Mouse (Mus musculus): ENCODE results near the gene Zfp385a. TPM values are rescaled to one million over a fixed set of nuclear protein-coding genes. Genes with fewer than 3 reads are reported as not detected.

Zfp385a gene
- polyA plus RNA-seq, 1 experiment, result 21.2 TPM

DNA sequence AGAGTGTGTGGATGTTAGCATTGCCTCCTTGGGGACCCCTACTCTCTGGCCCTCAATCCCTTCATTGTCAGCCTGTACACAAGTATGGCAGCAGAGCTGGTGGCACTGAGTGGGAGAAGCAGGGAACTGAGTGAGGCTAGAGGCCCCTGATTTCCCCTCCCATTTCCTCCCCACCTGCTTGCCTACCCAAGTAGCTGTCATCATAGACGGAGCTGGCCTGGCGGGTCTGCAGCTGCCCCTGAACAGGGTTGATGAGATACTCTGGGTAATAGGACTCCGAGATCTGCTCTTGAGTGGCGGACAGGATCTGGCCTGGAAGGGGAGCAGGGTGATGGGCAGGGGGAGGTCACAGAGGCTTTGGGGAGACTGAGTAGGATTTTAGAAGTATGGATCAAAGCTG lies 16.2 kb upstream of the Zfp385a start:
- TF ChIP-seq CTCF (IDR thresholded peaks at IDR 0.05; ENCODE audit: control insufficient read depth, insufficient read depth, insufficient read length), result no peak
- no peak for TF ChIP-seq USF1 (IDR thresholded peaks at IDR 0.05; ENCODE audit: low read depth)
- TF ChIP-seq MAX (IDR thresholded peaks at IDR 0.05), result no peak
- TF ChIP-seq MYOD1 (IDR thresholded peaks at IDR 0.05; ENCODE audit: control insufficient read depth, insufficient read length, low read depth), result no peak
- no peak for TF ChIP-seq MYOG (IDR thresholded peaks at IDR 0.05; ENCODE audit: control insufficient read depth, extremely low read depth, insufficient read length)
- no peak for TF ChIP-seq CEBPB (IDR thresholded peaks at IDR 0.05; ENCODE audit: low read depth)
- TF ChIP-seq FOSL1 (IDR thresholded peaks at IDR 0.05; ENCODE audit: insufficient read depth, low read length, poor library complexity, severe bottlenecking), result no peak
- no peak overlapping the region for H3K4me3 ChIP-seq (ENCODE audit: insufficient read depth, poor library complexity, severe bottlenecking)

GRCm38 (mm10) chr15:103355420-103355819 lies 15.5 kb upstream of the Zfp385a start:
- H3K36me3 ChIP-seq (ENCODE audit: control insufficient read depth, insufficient read depth), result peaks cover 87% of the 10 kb centered on the region
- TF ChIP-seq MYOG (IDR thresholded peaks at IDR 0.05; ENCODE audit: control insufficient read depth, extremely low read depth, insufficient read length) (no peak), MYOD1 (IDR thresholded peaks at IDR 0.05; ENCODE audit: control insufficient read depth, insufficient read length, low read depth) (no peak), MAX (IDR thresholded peaks at IDR 0.05) (no peak), USF1 (IDR thresholded peaks at IDR 0.05; ENCODE audit: low read depth) (no peak), CTCF (IDR thresholded peaks at IDR 0.05; ENCODE audit: control insufficient read depth, insufficient read depth, insufficient read length) (no peak), FOSL1 (IDR thresholded peaks at IDR 0.05; ENCODE audit: insufficient read depth, low read length, poor library complexity, severe bottlenecking) (no peak), CEBPB (IDR thresholded peaks at IDR 0.05; ENCODE audit: low read depth) (no peak)
- no peak overlapping the region for H3ac ChIP-seq (ENCODE audit: control insufficient read depth, insufficient read length, low read depth)
- H3K79me3 ChIP-seq (ENCODE audit: low read depth), result peaks cover 33% of the 10 kb centered on the region
- H3K4me3 ChIP-seq (ENCODE audit: insufficient read depth, poor library complexity, severe bottlenecking), result no peak overlapping the region
- peaks cover 64% of the 10 kb centered on the region for H3K79me2 ChIP-seq (ENCODE audit: control insufficient read depth, insufficient read depth)
- no peaks in the 10 kb centered on the region for H3K27me3 ChIP-seq (ENCODE audit: control insufficient read depth, insufficient read depth, insufficient read length)

More for the DNA sequence above, 16.2 kb upstream of the Zfp385a start:
- Histone ChIP-seq H3K79me2 (ENCODE audit: control insufficient read depth, insufficient read depth) (peaks cover 68% of the 10 kb centered on the region), H3K36me3 (ENCODE audit: control insufficient read depth, insufficient read depth) (peaks cover 87% of the 10 kb centered on the region), H3K27me3 (ENCODE audit: control insufficient read depth, insufficient read depth, insufficient read length) (no peaks in the 10 kb centered on the region), H3ac (ENCODE audit: control insufficient read depth, insufficient read length, low read depth) (no peak overlapping the region), H3K79me3 (ENCODE audit: low read depth) (peaks cover 40% of the 10 kb centered on the region)

DNA sequence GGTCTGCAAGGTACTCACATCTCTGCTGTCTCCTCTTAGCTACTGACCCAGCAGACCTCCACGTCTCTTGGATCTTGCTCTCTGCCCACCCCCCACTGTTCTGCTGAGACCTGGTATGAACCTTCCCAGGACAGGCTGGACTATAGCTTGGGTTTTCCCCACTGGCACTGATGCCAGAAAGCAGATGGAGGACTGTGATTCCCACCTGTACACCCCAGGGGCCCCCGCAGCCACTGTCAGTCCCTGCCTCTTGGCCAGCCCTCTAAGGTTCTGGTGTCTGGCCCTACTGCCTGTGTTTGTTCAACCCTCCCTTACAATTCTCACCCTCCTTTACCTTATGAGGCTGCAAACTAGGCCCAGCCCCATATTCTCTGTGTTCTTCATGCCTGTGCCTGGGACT lies 14.8 kb upstream of the Zfp385a start:
- H3K79me2 ChIP-seq (ENCODE audit: control insufficient read depth, insufficient read depth), result peaks cover 57% of the 10 kb centered on the region
- H3K79me3 ChIP-seq (ENCODE audit: low read depth), result peaks cover 26% of the 10 kb centered on the region
- H3ac ChIP-seq (ENCODE audit: control insufficient read depth, insufficient read length, low read depth), result no peak overlapping the region
- peaks cover 88% of the 10 kb centered on the region for H3K36me3 ChIP-seq (ENCODE audit: control insufficient read depth, insufficient read depth)
- H3K27me3 ChIP-seq (ENCODE audit: control insufficient read depth, insufficient read depth, insufficient read length), result no peaks in the 10 kb centered on the region
- H3K4me3 ChIP-seq (ENCODE audit: insufficient read depth, poor library complexity, severe bottlenecking), result no peak overlapping the region
- TF ChIP-seq MYOG (IDR thresholded peaks at IDR 0.05; ENCODE audit: control insufficient read depth, extremely low read depth, insufficient read length), result no peak
- TF ChIP-seq FOSL1 (IDR thresholded peaks at IDR 0.05; ENCODE audit: insufficient read depth, low read length, poor library complexity, severe bottlenecking), result no peak
- TF ChIP-seq CTCF (IDR thresholded peaks at IDR 0.05; ENCODE audit: control insufficient read depth, insufficient read depth, insufficient read length), result no peak
- no peak for TF ChIP-seq USF1 (IDR thresholded peaks at IDR 0.05; ENCODE audit: low read depth)
- no peak for TF ChIP-seq CEBPB (IDR thresholded peaks at IDR 0.05; ENCODE audit: low read depth)
- TF ChIP-seq MAX (IDR thresholded peaks at IDR 0.05), result no peak
- TF ChIP-seq MYOD1 (IDR thresholded peaks at IDR 0.05; ENCODE audit: control insufficient read depth, insufficient read length, low read depth), result no peak

- no peak overlapping the region for H3ac ChIP-seq (ENCODE audit: control insufficient read depth, insufficient read length, low read depth)
- TF ChIP-seq MYOD1 (IDR thresholded peaks at IDR 0.05; ENCODE audit: control insufficient read depth, insufficient read length, low read depth), result no peak
- peaks cover 98% of the 10 kb centered on the region for H3K36me3 ChIP-seq (ENCODE audit: control insufficient read depth, insufficient read depth)
- H3K79me3 ChIP-seq (ENCODE audit: low read depth), result peaks cover 19% of the 10 kb centered on the region
- no peaks in the 10 kb centered on the region for H3K27me3 ChIP-seq (ENCODE audit: control insufficient read depth, insufficient read depth, insufficient read length)
- H3K4me3 ChIP-seq (ENCODE audit: insufficient read depth, poor library complexity, severe bottlenecking), result peak overlapping the region; percentile 2
- peaks cover 47% of the 10 kb centered on the region for H3K79me2 ChIP-seq (ENCODE audit: control insufficient read depth, insufficient read depth)
These were observed 13.8 kb upstream of the Zfp385a start for GRCm38 (mm10) chr15:103353511-103354256.

DNA sequence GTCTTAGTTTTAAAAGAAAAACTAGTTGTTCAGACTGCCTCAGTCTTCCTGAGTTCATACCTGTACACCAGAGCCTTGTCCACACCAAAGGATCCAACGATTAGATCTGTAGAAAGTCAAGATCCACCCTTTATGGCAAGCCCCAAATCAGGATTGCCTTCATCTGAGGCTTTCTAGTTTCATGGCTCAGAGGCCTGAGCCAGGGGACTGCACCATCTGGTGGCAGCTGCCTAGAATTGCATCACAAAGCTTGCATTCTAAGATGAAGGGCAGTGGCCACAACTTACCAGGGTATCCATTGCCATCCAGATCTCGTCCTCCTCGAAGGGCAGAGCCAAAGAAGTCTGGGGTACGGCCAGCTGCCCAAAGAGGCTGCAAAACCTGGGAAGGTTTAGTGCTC lies 13.0 kb upstream of the Zfp385a start:
- no peak overlapping the region for H3K4me3 ChIP-seq (ENCODE audit: insufficient read depth, poor library complexity, severe bottlenecking)
- H3ac ChIP-seq (ENCODE audit: control insufficient read depth, insufficient read length, low read depth), result no peak overlapping the region
- H3K36me3 ChIP-seq (ENCODE audit: control insufficient read depth, insufficient read depth), result peaks cover 100% of the 10 kb centered on the region
- H3K27me3 ChIP-seq (ENCODE audit: control insufficient read depth, insufficient read depth, insufficient read length), result no peaks in the 10 kb centered on the region
- TF ChIP-seq FOSL1 (IDR thresholded peaks at IDR 0.05; ENCODE audit: insufficient read depth, low read length, poor library complexity, severe bottlenecking), result no peak
- no peak for TF ChIP-seq USF1 (IDR thresholded peaks at IDR 0.05; ENCODE audit: low read depth)
- peak; percentile 82 for TF ChIP-seq CTCF (IDR thresholded peaks at IDR 0.05; ENCODE audit: control insufficient read depth, insufficient read depth, insufficient read length)
- no peak for TF ChIP-seq MYOD1 (IDR thresholded peaks at IDR 0.05; ENCODE audit: control insufficient read depth, insufficient read length, low read depth)
- no peak for TF ChIP-seq MYOG (IDR thresholded peaks at IDR 0.05; ENCODE audit: control insufficient read depth, extremely low read depth, insufficient read length)
- TF ChIP-seq CEBPB (IDR thresholded peaks at IDR 0.05; ENCODE audit: low read depth), result peak; percentile 79
- TF ChIP-seq MAX (IDR thresholded peaks at IDR 0.05), result peak; percentile 32
- peaks cover 38% of the 10 kb centered on the region for H3K79me2 ChIP-seq (ENCODE audit: control insufficient read depth, insufficient read depth)
- peaks cover 12% of the 10 kb centered on the region for H3K79me3 ChIP-seq (ENCODE audit: low read depth)

- H3K4me3 ChIP-seq (ENCODE audit: insufficient read depth, poor library complexity, severe bottlenecking), result no peak overlapping the region
- H3K79me2 ChIP-seq (ENCODE audit: control insufficient read depth, insufficient read depth), result peaks cover 14% of the 10 kb centered on the region
- H3K27me3 ChIP-seq (ENCODE audit: control insufficient read depth, insufficient read depth, insufficient read length), result no peaks in the 10 kb centered on the region
- TF ChIP-seq MYOG (IDR thresholded peaks at IDR 0.05; ENCODE audit: control insufficient read depth, extremely low read depth, insufficient read length) (no peak), CTCF (IDR thresholded peaks at IDR 0.05; ENCODE audit: control insufficient read depth, insufficient read depth, insufficient read length) (peak; percentile 64), CEBPB (IDR thresholded peaks at IDR 0.05; ENCODE audit: low read depth) (no peak)
- H3K79me3 ChIP-seq (ENCODE audit: low read depth), result no peaks in the 10 kb centered on the region
- H3ac ChIP-seq (ENCODE audit: control insufficient read depth, insufficient read length, low read depth), result no peak overlapping the region
- H3K36me3 ChIP-seq (ENCODE audit: control insufficient read depth, insufficient read depth), result peaks cover 97% of the 10 kb centered on the region
These were observed 7.4 kb upstream of the Zfp385a start for GRCm38 (mm10) chr15:103347275-103347684.

All from C2C12 (cell line).